Mouse (Mus musculus): Measurements from ENCODE around the gene Jun.

DNA sequence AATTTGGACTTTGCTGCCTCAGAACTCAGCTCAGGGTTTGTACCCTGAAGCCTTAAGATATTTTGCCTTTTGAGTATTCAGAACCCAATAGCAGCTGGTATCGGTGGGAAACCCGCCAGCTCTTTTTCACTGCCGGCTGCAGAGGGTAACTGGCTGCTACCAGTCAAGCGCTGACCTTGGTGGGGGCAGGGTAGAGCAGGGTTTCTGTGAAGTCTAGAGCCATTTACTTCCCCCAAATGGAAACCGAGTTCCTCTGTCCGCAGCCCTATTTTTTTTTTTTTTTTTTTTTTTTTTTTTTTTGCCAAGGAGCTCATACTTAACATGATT, 1.7 kb upstream of the Jun start:
- TF ChIP-seq POLR2A (IDR thresholded peaks at IDR 0.05; ENCODE audit: low read depth, low read length) (no peak), CTCF (IDR thresholded peaks at IDR 0.05; ENCODE audit: extremely low read depth, insufficient read depth, insufficient read length, insufficient replicate concordance) (no peak)

Measured in spleen, adult 2 months (tissue).